Mouse (Mus musculus) frontal cortex, adult (tissue): ENCODE results near the gene Slu7.

Source experiments
- ATAC-seq: cut with Nextera tagmentation; 2 replicates; pipeline ENCODE4 v1.9.2; 2017; ENCODE audit warnings: mild to moderate bottlenecking, moderate library complexity, mixed read lengths; ENCODE audit not compliant: low TSS enrichment

The Slu7 gene

DNA sequence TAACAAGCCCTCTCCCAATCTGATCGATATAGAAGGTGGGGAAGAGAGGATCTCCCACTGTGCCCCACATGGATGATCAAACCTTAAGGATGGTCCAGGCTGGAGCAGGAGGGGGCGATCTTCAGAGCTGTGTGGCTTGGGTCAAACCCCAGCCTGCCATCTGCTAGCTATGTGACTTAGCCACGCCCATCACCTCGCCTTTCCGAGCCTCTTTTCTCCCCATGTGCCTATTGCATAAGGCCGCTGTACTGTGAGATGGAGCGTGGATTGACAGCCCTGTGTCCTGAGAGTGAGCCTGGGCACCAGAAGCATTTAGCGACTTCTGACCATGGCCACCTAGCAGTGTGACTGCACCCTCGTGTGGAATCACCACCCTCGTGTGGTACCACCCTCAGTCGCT lies 51.1 kb downstream of the Slu7 start:
- ATAC-seq: no peak

DNA sequence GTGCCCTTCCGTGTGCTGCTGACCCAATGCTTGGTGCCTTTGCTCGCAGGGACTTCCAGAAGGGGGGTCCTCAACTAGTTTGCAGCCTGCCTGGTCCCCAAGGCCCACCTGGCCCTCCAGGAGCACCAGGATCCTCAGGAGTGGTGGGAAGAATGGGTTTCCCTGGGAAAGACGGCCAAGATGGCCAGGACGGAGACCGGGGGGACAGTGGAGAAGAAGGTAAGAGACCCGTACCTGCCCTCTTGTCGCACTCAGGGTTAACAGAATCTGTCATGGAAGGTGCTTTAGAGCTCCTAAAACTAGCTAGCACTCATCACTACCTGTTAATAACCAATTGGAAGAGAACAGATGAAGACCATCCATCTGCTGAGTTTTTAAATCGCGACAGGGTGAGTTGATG lies 52.3 kb downstream of the Slu7 start:
- ATAC-seq: no peak

DNA sequence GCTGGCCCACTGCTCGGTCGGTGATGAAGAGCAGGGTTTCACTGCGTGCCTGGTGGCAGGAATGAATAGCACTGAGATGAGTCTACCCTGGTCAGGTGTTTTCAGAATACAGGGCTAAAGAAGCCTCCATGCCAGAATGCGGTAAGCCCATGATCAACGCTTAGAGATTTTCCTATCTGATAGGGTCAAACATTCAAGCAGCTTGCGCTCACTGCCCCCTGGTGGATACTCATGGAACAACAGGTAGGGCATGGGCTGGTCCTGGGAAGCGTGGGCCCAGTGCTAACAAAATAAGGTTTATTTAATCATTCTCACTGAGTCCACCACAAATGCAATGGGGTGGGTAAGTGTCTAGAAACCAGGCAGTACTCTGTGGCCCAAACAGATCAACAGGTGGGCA lies 59.1 kb downstream of the Slu7 start:
- ATAC-seq: peak; percentile 64

DNA sequence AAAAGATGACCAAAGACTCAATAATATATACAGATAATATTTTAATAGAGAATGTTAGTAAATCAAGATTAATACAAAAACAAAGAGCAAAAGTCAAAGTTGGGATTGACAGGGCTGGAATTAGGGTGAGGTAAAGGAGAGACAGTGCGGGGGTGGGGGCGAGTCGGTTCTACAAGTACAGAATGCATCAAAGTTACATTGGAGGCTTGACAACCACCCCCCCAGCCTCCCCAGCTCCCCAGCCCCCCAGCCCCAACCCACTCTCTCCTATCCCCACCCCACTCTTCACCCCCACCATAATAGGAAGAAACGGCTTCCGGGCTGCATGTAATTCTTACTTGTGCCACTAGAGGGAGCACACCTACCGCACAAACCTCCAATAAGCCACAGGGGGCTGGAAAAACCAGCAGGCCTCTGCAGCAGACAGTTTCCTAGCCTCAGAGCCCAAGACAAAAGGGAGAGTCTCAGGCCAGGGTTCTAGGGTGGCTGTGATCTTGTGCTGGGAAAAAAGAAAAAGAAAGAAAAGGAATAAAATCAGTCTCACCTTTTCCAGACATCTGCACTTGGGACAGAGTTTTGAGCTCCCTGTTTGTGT lies 60.4 kb downstream of the Slu7 start:
- peak; percentile 89 for ATAC-seq

DNA sequence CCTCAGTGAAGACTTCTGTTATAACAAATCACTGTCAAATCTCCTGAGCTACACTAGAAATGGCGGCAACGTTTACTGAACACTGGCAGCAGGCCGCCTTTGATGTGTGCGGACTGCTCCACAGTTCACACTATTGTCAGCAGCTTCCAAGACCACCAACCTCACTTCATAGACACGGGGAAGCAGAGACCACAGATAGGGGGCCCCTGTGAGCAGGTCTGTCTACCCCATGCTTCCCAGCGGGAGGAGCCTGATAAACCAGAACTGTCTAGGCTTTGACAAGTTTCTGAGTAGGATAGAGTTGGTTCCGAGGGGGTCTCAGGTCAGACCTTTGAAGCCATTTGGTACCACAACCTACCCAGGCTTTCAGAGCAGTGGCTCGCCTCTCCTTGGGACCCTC lies 61.5 kb downstream of the Slu7 start:
- ATAC-seq: no peak

DNA sequence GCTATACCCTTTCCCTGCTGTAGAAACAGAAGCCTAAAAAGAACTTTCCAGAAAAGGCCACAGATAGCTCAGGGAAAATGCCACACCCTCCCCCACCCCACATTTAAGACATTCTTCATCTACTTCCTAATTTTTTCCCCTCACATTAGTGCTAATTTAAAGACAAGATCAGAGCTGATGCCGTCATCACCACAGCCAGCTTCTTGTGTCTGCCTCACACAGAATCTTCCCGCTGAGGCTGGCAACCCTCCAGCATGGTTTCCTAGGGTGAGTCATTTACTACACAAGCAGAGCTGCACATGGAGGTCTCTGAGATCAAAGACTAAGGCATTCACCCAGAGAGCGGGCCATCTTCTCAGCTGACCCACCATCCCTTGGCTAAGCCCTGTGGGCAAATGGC lies 62.0 kb downstream of the Slu7 start:
- peak; percentile 67 for ATAC-seq
